Mouse (Mus musculus): ENCODE results near the gene Pwwp2b. TPM values are rescaled to one million over a fixed set of nuclear protein-coding genes. Genes with fewer than 3 reads are reported as not detected.

The Pwwp2b gene
- polyA plus RNA-seq, 1 experiment from 2014 or later: 5.0 TPM

GRCm38 (mm10) chr7:139272639-139273396 is 24.5 kb downstream of the Pwwp2b start:
- no peak for ATAC-seq (replicated peaks; ENCODE audit: insufficient number of reproducible peaks, low FRiP score, low TSS enrichment, low read depth)
- DNase-seq (ENCODE audit: low spot score): no peak
- H3K27ac ChIP-seq (replicated peaks; ENCODE audit: low read depth, low read length): no peak overlapping the region

GRCm38 (mm10) chr7:139273397-139273719 is 25.1 kb downstream of the Pwwp2b start:
- DNase-seq (ENCODE audit: low spot score) (no peak), ATAC-seq (replicated peaks; ENCODE audit: insufficient number of reproducible peaks, low FRiP score, low TSS enrichment, low read depth) (no peak)
- Histone ChIP-seq H3K27me3 (ENCODE audit: control insufficient read depth, insufficient read depth, low read length) (no peaks in the 10 kb centered on the region), H3K36me3 (replicated peaks; ENCODE audit: control insufficient read depth, insufficient read depth, low read depth, low read length) (no peaks in the 10 kb centered on the region), H3K27ac (replicated peaks; ENCODE audit: low read depth, low read length) (no peak overlapping the region), H3K9me3 (replicated peaks; ENCODE audit: control insufficient read depth, low read length) (no peaks in the 10 kb centered on the region), H3K9ac (replicated peaks; ENCODE audit: low read length) (no peak overlapping the region), H3K4me3 (ENCODE audit: low read depth, low read length) (no peak overlapping the region), H3K4me2 (ENCODE audit: low read depth, low read length) (no peak overlapping the region), H3K4me1 (ENCODE audit: control insufficient read depth, insufficient read depth, low read length) (peaks cover 4% of the 10 kb centered on the region)
- 58% methylated on average over 2 of the region's 2 CpGs for whole genome bisulfite sequencing

More at GRCm38 (mm10) chr7:139272639-139273396, 24.5 kb downstream of the Pwwp2b start:
- Histone ChIP-seq H3K9ac (replicated peaks; ENCODE audit: low read length) (no peak overlapping the region), H3K4me2 (ENCODE audit: low read depth, low read length) (no peak overlapping the region), H3K9me3 (replicated peaks; ENCODE audit: control insufficient read depth, low read length) (no peaks in the 10 kb centered on the region), H3K27me3 (ENCODE audit: control insufficient read depth, insufficient read depth, low read length) (no peaks in the 10 kb centered on the region), H3K36me3 (replicated peaks; ENCODE audit: control insufficient read depth, insufficient read depth, low read depth, low read length) (no peaks in the 10 kb centered on the region), H3K4me3 (ENCODE audit: low read depth, low read length) (no peak overlapping the region), H3K4me1 (ENCODE audit: control insufficient read depth, insufficient read depth, low read length) (peaks cover 4% of the 10 kb centered on the region)
- 65% methylated on average over 1 of the region's 1 CpGs for WGBS

- DNase-seq (ENCODE audit: low spot score): no peak
- no peaks in the 10 kb centered on the region for H3K9me3 ChIP-seq (replicated peaks; ENCODE audit: control insufficient read depth, low read length)
- H3K4me1 ChIP-seq (ENCODE audit: control insufficient read depth, insufficient read depth, low read length): peaks cover 4% of the 10 kb centered on the region
- no peaks in the 10 kb centered on the region for H3K27me3 ChIP-seq (ENCODE audit: control insufficient read depth, insufficient read depth, low read length)
- H3K27ac ChIP-seq (replicated peaks; ENCODE audit: low read depth, low read length): no peak overlapping the region
- H3K36me3 ChIP-seq (replicated peaks; ENCODE audit: control insufficient read depth, insufficient read depth, low read depth, low read length): no peaks in the 10 kb centered on the region
- H3K9ac ChIP-seq (replicated peaks; ENCODE audit: low read length): no peak overlapping the region
- no peak overlapping the region for H3K4me2 ChIP-seq (ENCODE audit: low read depth, low read length)
- no peak overlapping the region for H3K4me3 ChIP-seq (ENCODE audit: low read depth, low read length)
- WGBS: 67% methylated on average over 10 of the region's 10 CpGs
- ATAC-seq (replicated peaks; ENCODE audit: insufficient number of reproducible peaks, low FRiP score, low TSS enrichment, low read depth): no peak
Observed at GRCm38 (mm10) chr7:139275586-139275985, 27.3 kb downstream of the Pwwp2b start.

- Histone ChIP-seq H3K4me2 (ENCODE audit: low read depth, low read length) (no peak overlapping the region), H3K36me3 (replicated peaks; ENCODE audit: control insufficient read depth, insufficient read depth, low read depth, low read length) (no peaks in the 10 kb centered on the region), H3K4me3 (ENCODE audit: low read depth, low read length) (no peak overlapping the region), H3K4me1 (ENCODE audit: control insufficient read depth, insufficient read depth, low read length) (peaks cover 4% of the 10 kb centered on the region), H3K27me3 (ENCODE audit: control insufficient read depth, insufficient read depth, low read length) (no peaks in the 10 kb centered on the region), H3K9ac (replicated peaks; ENCODE audit: low read length) (no peak overlapping the region), H3K27ac (replicated peaks; ENCODE audit: low read depth, low read length) (no peak overlapping the region), H3K9me3 (replicated peaks; ENCODE audit: control insufficient read depth, low read length) (no peaks in the 10 kb centered on the region)
- ATAC-seq (replicated peaks; ENCODE audit: insufficient number of reproducible peaks, low FRiP score, low TSS enrichment, low read depth): no peak
- no peak for DNase-seq (ENCODE audit: low spot score)
- WGBS: 83% methylated on average over 10 of the region's 10 CpGs
Observed at GRCm38 (mm10) chr7:139276150-139276549, 27.9 kb downstream of the Pwwp2b start.

- no peak overlapping the region for H3K9ac ChIP-seq (replicated peaks; ENCODE audit: low read length)
- H3K4me2 ChIP-seq (ENCODE audit: low read depth, low read length): no peak overlapping the region
- H3K4me3 ChIP-seq (ENCODE audit: low read depth, low read length): no peak overlapping the region
- no peak for ATAC-seq (replicated peaks; ENCODE audit: insufficient number of reproducible peaks, low FRiP score, low TSS enrichment, low read depth)
- DNase-seq (ENCODE audit: low spot score): no peak
- H3K36me3 ChIP-seq (replicated peaks; ENCODE audit: control insufficient read depth, insufficient read depth, low read depth, low read length): no peaks in the 10 kb centered on the region
- no peaks in the 10 kb centered on the region for H3K9me3 ChIP-seq (replicated peaks; ENCODE audit: control insufficient read depth, low read length)
- no peaks in the 10 kb centered on the region for H3K27me3 ChIP-seq (ENCODE audit: control insufficient read depth, insufficient read depth, low read length)
- H3K4me1 ChIP-seq (ENCODE audit: control insufficient read depth, insufficient read depth, low read length): peaks cover 4% of the 10 kb centered on the region
- 81% methylated on average over 7 of the region's 7 CpGs for WGBS
- H3K27ac ChIP-seq (replicated peaks; ENCODE audit: low read depth, low read length): no peak overlapping the region
Observed at GRCm38 (mm10) chr7:139277536-139277935, 29.3 kb downstream of the Pwwp2b start.

GRCm38 (mm10) chr7:139279571-139279970 is 31.3 kb downstream of the Pwwp2b start:
- DNase-seq (ENCODE audit: low spot score): no peak

GRCm38 (mm10) chr7:139280044-139280443 is 31.8 kb downstream of the Pwwp2b start:
- DNase-seq (ENCODE audit: low spot score) (no peak), ATAC-seq (replicated peaks; ENCODE audit: insufficient number of reproducible peaks, low FRiP score, low TSS enrichment, low read depth) (no peak)
- Histone ChIP-seq H3K4me2 (ENCODE audit: low read depth, low read length) (no peak overlapping the region), H3K9ac (replicated peaks; ENCODE audit: low read length) (no peak overlapping the region), H3K27ac (replicated peaks; ENCODE audit: low read depth, low read length) (no peak overlapping the region), H3K27me3 (ENCODE audit: control insufficient read depth, insufficient read depth, low read length) (no peaks in the 10 kb centered on the region), H3K9me3 (replicated peaks; ENCODE audit: control insufficient read depth, low read length) (no peaks in the 10 kb centered on the region), H3K4me1 (ENCODE audit: control insufficient read depth, insufficient read depth, low read length) (no peaks in the 10 kb centered on the region; the same call in 1 of the 2 replicates), H3K36me3 (replicated peaks; ENCODE audit: control insufficient read depth, insufficient read depth, low read depth, low read length) (no peaks in the 10 kb centered on the region), H3K4me3 (ENCODE audit: low read depth, low read length) (no peak overlapping the region)
- 76% methylated on average over 1 of the region's 1 CpGs for WGBS

More at GRCm38 (mm10) chr7:139279571-139279970, 31.3 kb downstream of the Pwwp2b start:
- Histone ChIP-seq H3K9ac (replicated peaks; ENCODE audit: low read length) (no peak overlapping the region), H3K27me3 (ENCODE audit: control insufficient read depth, insufficient read depth, low read length) (no peaks in the 10 kb centered on the region), H3K4me2 (ENCODE audit: low read depth, low read length) (no peak overlapping the region), H3K36me3 (replicated peaks; ENCODE audit: control insufficient read depth, insufficient read depth, low read depth, low read length) (no peaks in the 10 kb centered on the region), H3K4me1 (ENCODE audit: control insufficient read depth, insufficient read depth, low read length) (no peaks in the 10 kb centered on the region; the same call in 1 of the 2 replicates), H3K4me3 (ENCODE audit: low read depth, low read length) (no peak overlapping the region), H3K27ac (replicated peaks; ENCODE audit: low read depth, low read length) (no peak overlapping the region), H3K9me3 (replicated peaks; ENCODE audit: control insufficient read depth, low read length) (no peaks in the 10 kb centered on the region)
- 77% methylated on average over 5 of the region's 5 CpGs for WGBS
- ATAC-seq (replicated peaks; ENCODE audit: insufficient number of reproducible peaks, low FRiP score, low TSS enrichment, low read depth): no peak

GRCm38 (mm10) chr7:139281195-139281594 is 32.9 kb downstream of the Pwwp2b start:
- no peaks in the 10 kb centered on the region for H3K36me3 ChIP-seq (replicated peaks; ENCODE audit: control insufficient read depth, insufficient read depth, low read depth, low read length)
- H3K4me1 ChIP-seq (ENCODE audit: control insufficient read depth, insufficient read depth, low read length): no peaks in the 10 kb centered on the region; the same call in 1 of the 2 replicates
- H3K9ac ChIP-seq (replicated peaks; ENCODE audit: low read length): no peak overlapping the region
- ATAC-seq (replicated peaks; ENCODE audit: insufficient number of reproducible peaks, low FRiP score, low TSS enrichment, low read depth) (no peak), DNase-seq (ENCODE audit: low spot score) (no peak)
- H3K27ac ChIP-seq (replicated peaks; ENCODE audit: low read depth, low read length): no peak overlapping the region
- no peak overlapping the region for H3K4me3 ChIP-seq (ENCODE audit: low read depth, low read length)
- no peak overlapping the region for H3K4me2 ChIP-seq (ENCODE audit: low read depth, low read length)
- no peaks in the 10 kb centered on the region for H3K9me3 ChIP-seq (replicated peaks; ENCODE audit: control insufficient read depth, low read length)
- WGBS: 28% methylated on average over 2 of the region's 2 CpGs
- H3K27me3 ChIP-seq (ENCODE audit: control insufficient read depth, insufficient read depth, low read length): no peaks in the 10 kb centered on the region

All from embryonic facial prominence, embryonic 11.5 days (tissue).